Mouse (Mus musculus): ENCODE results near the gene Ccrl2. TPM values are rescaled to one million over a fixed set of nuclear protein-coding genes. Genes with fewer than 3 reads are reported as not detected.

Ccrl2 gene
- polyA plus RNA-seq, 1 experiment from 2014 or later = 1.3 TPM

DNA sequence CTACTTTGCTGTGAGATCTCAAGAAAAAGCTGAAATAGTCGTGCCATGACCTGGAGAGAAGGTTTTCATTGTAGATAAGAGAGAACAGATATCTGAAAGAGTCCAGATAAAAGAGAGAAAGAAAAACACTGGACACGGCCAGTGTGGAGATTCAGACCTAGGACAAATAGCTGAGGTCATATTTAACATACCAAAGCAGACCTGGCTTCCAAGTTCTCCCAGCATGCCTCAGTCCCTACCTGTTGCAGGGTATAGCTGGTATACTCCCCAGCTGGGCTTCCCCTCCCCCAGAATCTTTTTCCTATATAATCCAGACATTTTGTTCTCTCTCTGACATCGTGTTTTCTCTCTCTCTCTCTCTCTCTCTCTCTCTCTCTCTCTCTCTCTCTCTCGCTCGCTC lies 30.6 kb upstream of the Ccrl2 start:
- H3K9ac ChIP-seq (replicated peaks) = no peak overlapping the region
- no peak overlapping the region for H3K4me2 ChIP-seq
- ATAC-seq (ENCODE audit: low FRiP score) = no peak
- no peaks in the 10 kb centered on the region for H3K9me3 ChIP-seq (replicated peaks)
- no peaks in the 10 kb centered on the region for H3K36me3 ChIP-seq
- no peak overlapping the region for H3K27ac ChIP-seq (replicated peaks)
- H3K27me3 ChIP-seq (replicated peaks) = no peaks in the 10 kb centered on the region
- H3K4me3 ChIP-seq (replicated peaks) = no peak overlapping the region
- peaks cover 12% of the 10 kb centered on the region for H3K4me1 ChIP-seq
- WGBS = 22% methylated on average over 5 of the region's 5 CpGs

DNA sequence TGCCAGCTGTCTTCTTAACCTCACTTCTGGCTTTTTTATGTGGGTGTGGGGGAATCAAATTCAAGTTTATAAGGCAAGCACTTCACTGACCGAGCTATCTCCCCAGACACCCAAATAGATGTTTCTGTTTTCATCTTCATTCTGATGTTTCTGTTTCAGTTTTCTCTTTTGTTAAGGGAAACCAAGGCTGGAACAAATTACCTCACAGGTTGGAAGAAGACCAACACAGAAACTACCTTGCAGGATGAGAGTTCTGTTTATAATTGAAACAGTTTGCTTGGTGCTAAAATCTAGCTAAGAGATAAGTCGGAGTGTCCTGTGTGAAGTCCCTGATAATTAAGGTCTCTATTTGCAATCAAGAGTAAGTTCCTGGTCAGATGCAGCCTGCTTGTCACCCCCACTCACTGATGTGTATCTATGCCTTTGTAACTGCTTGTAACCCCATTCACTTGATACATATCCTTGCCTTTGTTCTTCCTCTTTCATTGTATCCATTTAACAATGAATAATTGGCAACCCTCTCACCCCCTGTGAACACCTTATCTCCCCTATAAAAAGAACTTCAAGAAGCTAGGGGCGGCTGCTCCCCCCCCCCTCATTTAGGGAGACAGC lies 29.8 kb upstream of the Ccrl2 start:
- Histone ChIP-seq H3K9me3 (replicated peaks) (no peaks in the 10 kb centered on the region), H3K9ac (replicated peaks) (no peak overlapping the region), H3K4me2 (no peak overlapping the region), H3K27me3 (replicated peaks) (no peaks in the 10 kb centered on the region), H3K36me3 (no peaks in the 10 kb centered on the region), H3K4me3 (replicated peaks) (no peak overlapping the region), H3K27ac (replicated peaks) (no peak overlapping the region), H3K4me1 (peaks cover 10% of the 10 kb centered on the region)
- 26% methylated on average over 3 of the region's 3 CpGs for WGBS
- no peak for ATAC-seq (ENCODE audit: low FRiP score)

DNA sequence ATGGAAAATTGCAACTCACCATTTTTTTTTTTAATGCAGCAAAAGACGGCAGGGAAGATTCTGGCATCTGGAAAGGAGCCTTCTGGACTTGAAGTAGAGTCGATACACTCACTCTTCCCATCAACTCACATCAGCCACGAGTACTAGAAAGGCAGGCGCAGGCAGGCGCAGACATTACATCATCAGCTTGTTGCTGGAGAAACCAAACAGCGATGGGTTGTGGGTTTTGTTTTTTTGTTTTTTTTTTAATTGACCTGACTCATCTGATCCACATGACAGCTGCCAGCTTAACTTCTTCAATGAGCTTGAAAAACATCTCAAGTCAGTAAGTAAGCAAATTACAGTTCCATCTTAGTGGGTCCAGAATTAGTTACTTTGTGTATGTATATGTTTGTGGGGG lies 28.8 kb upstream of the Ccrl2 start:
- no peak overlapping the region for H3K4me3 ChIP-seq (replicated peaks)
- no peak for ATAC-seq (ENCODE audit: low FRiP score)
- peaks cover 10% of the 10 kb centered on the region for H3K4me1 ChIP-seq
- no peaks in the 10 kb centered on the region for H3K27me3 ChIP-seq (replicated peaks)
- H3K27ac ChIP-seq (replicated peaks) = no peak overlapping the region
- 75% methylated on average over 6 of the region's 6 CpGs for WGBS
- no peak overlapping the region for H3K4me2 ChIP-seq
- H3K9me3 ChIP-seq (replicated peaks) = no peaks in the 10 kb centered on the region
- no peaks in the 10 kb centered on the region for H3K36me3 ChIP-seq
- no peak overlapping the region for H3K9ac ChIP-seq (replicated peaks)

DNA sequence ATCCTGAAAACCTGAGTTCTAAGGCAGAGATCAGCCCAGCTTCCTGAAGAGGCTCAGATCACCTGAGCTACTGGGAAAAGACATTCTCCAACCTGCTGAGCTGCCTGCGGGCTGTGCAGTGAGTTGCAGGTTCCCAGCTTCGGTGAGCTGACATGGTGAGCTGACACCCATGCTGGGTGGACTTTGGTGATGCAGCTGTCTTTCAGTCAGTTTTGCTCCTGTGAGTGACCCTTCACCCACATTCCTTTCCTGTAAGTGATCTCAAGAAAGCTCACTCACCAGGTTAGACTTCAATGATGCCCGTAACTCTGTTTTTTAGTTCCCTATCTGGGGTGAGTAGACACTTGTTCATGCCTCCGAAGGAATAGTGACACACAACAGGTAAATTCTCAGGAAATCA lies 28.0 kb upstream of the Ccrl2 start:
- WGBS = 74% methylated on average over 4 of the region's 4 CpGs
- no peak overlapping the region for H3K4me3 ChIP-seq (replicated peaks)
- H3K27ac ChIP-seq (replicated peaks) = no peak overlapping the region
- no peak overlapping the region for H3K9ac ChIP-seq (replicated peaks)
- no peak for ATAC-seq (ENCODE audit: low FRiP score)
- no peaks in the 10 kb centered on the region for H3K36me3 ChIP-seq
- H3K9me3 ChIP-seq (replicated peaks) = no peaks in the 10 kb centered on the region
- H3K4me1 ChIP-seq = peaks cover 10% of the 10 kb centered on the region
- no peak overlapping the region for H3K4me2 ChIP-seq
- no peaks in the 10 kb centered on the region for H3K27me3 ChIP-seq (replicated peaks)

DNA sequence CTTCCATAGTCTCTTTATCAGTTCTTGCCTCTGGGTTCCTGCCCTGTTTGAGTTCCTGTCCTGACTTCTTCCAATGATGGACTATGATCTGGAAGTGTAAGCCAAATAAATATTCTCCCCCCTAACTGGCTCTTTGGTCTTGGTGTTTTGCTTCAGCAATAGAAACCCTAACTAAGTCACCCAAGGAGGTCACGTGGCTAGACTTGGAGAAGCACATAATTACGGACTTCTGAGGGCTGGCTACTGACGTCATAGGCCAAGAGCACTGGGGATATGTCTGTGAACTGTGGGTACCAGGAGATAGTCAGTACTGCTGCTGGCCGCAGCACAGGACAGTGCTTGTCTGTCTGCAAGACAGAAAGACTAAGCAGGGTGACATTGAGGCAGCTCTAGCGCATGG lies 24.4 kb upstream of the Ccrl2 start:
- ATAC-seq (ENCODE audit: low FRiP score) = no peak
- Histone ChIP-seq H3K4me3 (replicated peaks) (no peak overlapping the region), H3K36me3 (no peaks in the 10 kb centered on the region), H3K4me2 (no peak overlapping the region), H3K4me1 (no peaks in the 10 kb centered on the region), H3K9ac (replicated peaks) (no peak overlapping the region), H3K9me3 (replicated peaks) (no peaks in the 10 kb centered on the region), H3K27me3 (replicated peaks) (no peaks in the 10 kb centered on the region), H3K27ac (replicated peaks) (no peak overlapping the region)
- 96% methylated on average over 5 of the region's 5 CpGs for WGBS

DNA sequence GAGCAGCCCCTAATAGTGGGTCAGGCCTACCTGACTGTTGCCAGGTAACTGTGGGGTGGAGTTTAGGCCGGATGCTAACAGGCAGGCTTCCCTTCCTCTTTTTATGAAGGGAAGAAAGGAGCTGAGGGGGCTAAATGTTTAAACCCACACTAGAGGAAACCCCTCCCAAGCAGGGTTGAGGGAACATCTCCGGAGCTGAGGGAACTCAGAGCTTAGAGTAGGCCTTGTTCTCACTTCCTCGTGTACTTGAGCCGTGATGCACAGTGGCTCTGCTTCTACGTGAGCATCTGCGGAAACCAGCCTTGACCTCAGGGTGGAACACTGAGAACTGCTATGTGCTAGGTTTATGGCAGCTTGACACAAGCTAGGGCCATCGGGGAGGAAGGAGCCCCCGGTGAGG lies 23.5 kb upstream of the Ccrl2 start:
- Histone ChIP-seq H3K36me3 (no peaks in the 10 kb centered on the region), H3K4me3 (replicated peaks) (no peak overlapping the region), H3K4me1 (no peaks in the 10 kb centered on the region), H3K27ac (replicated peaks) (no peak overlapping the region), H3K27me3 (replicated peaks) (no peaks in the 10 kb centered on the region), H3K4me2 (no peak overlapping the region), H3K9me3 (replicated peaks) (no peaks in the 10 kb centered on the region), H3K9ac (replicated peaks) (no peak overlapping the region)
- no peak for ATAC-seq (ENCODE audit: low FRiP score)
- 89% methylated on average over 8 of the region's 8 CpGs for WGBS

DNA sequence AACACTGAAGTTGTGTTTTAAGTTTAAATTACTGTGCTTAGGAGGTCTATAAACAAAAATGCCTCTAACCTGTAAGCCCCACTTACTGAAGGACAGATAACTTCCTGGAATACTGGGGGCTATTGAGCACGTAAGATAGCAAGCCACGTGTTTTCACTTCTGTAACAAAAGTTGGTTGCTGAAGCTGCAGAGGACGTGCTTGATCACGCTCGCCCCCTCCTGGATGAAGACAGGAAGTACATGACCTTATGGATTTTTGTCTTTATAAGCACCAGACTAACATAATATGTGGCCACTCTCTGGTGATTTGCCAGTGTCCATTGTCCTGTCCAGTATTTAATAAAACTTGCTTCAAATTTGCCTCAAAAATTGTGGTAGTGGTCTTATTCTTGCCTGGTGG lies 20.4 kb upstream of the Ccrl2 start:
- H3K4me2 ChIP-seq = no peak overlapping the region
- no peaks in the 10 kb centered on the region for H3K4me1 ChIP-seq
- no peaks in the 10 kb centered on the region for H3K36me3 ChIP-seq
- no peak overlapping the region for H3K9ac ChIP-seq (replicated peaks)
- no peak for ATAC-seq (ENCODE audit: low FRiP score)
- 68% methylated on average over 5 of the region's 5 CpGs for WGBS
- no peak overlapping the region for H3K27ac ChIP-seq (replicated peaks)
- H3K27me3 ChIP-seq (replicated peaks) = no peaks in the 10 kb centered on the region
- no peak overlapping the region for H3K4me3 ChIP-seq (replicated peaks)
- H3K9me3 ChIP-seq (replicated peaks) = peaks cover 9% of the 10 kb centered on the region

DNA sequence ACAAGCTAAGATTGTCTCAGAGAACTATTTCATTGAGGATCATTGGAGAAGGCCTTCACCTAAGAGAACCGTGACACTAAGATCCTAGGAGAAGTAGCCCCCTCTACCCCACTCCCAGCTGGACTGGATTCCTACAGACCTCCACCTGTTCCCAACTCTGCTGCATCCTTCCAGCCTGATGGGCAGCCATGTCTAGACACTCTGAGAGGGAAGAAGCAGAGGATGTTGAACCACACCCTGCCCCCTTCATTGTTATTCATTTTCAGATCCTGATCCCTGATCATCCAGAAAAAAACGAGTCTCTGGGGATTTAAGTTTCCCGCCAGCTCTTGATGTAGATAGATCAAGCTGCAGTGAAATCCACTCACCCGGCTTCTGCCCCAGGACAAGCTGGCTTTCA lies 15.7 kb upstream of the Ccrl2 start:
- Histone ChIP-seq H3K4me1 (no peaks in the 10 kb centered on the region), H3K9me3 (replicated peaks) (peaks cover 9% of the 10 kb centered on the region), H3K27ac (replicated peaks) (no peak overlapping the region), H3K36me3 (no peaks in the 10 kb centered on the region), H3K27me3 (replicated peaks) (no peaks in the 10 kb centered on the region), H3K4me3 (replicated peaks) (no peak overlapping the region), H3K4me2 (no peak overlapping the region), H3K9ac (replicated peaks) (no peak overlapping the region)
- 72% methylated on average over 4 of the region's 4 CpGs for WGBS
- no peak for ATAC-seq (ENCODE audit: low FRiP score)

DNA sequence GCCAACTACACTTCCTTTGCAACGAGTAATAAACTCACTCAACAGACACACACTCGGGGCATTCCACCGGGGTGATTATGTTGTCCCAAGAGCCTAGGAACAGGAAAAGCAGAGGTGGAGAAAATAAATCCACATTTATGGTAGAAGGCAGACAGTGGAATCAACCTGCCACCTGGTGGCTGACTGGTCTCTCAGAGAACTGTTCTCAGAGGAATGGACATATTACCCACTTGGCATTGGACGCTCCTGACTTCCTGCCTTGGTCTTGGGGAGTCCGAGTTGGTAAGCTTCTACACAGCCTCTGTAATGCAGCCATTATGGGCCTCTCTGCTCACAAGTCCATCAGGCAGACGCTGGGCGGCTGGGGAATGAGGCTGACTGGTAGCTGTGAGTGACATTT lies 14.9 kb upstream of the Ccrl2 start:
- H3K9me3 ChIP-seq (replicated peaks) = peaks cover 9% of the 10 kb centered on the region
- no peak overlapping the region for H3K4me3 ChIP-seq (replicated peaks)
- H3K27ac ChIP-seq (replicated peaks) = no peak overlapping the region
- no peak overlapping the region for H3K9ac ChIP-seq (replicated peaks)
- WGBS = 59% methylated on average over 7 of the region's 7 CpGs
- no peaks in the 10 kb centered on the region for H3K4me1 ChIP-seq
- H3K27me3 ChIP-seq (replicated peaks) = no peaks in the 10 kb centered on the region
- ATAC-seq (ENCODE audit: low FRiP score) = no peak
- H3K4me2 ChIP-seq = no peak overlapping the region
- no peaks in the 10 kb centered on the region for H3K36me3 ChIP-seq

DNA sequence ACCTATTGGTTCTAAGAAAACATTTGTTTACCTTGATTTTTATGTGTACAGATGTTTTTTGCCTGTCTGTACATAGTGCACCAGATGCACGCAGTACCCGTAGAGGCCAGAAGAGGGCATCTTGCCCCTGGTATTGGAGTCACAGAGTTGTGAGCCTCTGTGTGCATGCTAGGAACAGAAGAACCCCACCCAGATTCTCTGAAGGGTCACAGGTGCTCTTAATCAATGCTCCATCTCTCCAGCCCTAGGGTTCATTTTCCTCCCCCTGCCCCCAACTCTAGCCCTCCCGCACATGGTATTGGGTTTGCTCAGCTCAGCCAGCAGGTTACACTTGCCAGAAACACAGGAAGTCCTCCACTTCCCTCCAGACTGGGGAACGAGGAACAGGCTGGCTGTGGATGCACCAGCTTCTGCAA lies 13.2 kb upstream of the Ccrl2 start:
- H3K4me3 ChIP-seq (replicated peaks) = no peak overlapping the region
- no peaks in the 10 kb centered on the region for H3K4me1 ChIP-seq
- no peak overlapping the region for H3K9ac ChIP-seq (replicated peaks)
- peaks cover 9% of the 10 kb centered on the region for H3K9me3 ChIP-seq (replicated peaks)
- WGBS = 44% methylated on average over 4 of the region's 4 CpGs
- no peak overlapping the region for H3K27ac ChIP-seq (replicated peaks)
- no peak overlapping the region for H3K4me2 ChIP-seq
- no peak for ATAC-seq (ENCODE audit: low FRiP score)
- no peaks in the 10 kb centered on the region for H3K27me3 ChIP-seq (replicated peaks)
- H3K36me3 ChIP-seq = no peaks in the 10 kb centered on the region

DNA sequence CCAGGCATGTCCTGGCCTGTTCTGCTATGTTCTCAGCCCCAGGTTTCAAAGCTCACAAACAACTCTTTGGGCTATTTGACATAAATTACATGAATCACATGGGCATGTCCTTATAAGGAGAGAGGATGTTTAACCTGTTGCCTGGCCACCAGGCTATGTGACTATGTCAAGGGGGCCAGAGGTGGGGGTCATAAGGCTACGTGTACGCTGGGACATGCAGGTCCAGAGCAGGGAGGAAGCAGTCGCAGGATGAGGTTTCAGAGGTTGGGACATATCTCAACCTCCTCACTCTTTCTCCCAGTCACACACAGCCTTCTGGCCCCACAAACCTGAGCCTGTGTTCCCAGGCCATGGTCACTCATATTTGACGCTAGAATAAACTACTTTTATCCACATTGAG lies 9.7 kb upstream of the Ccrl2 start:
- WGBS = 88% methylated on average over 4 of the region's 4 CpGs
- Histone ChIP-seq H3K27ac (replicated peaks) (no peak overlapping the region), H3K36me3 (no peaks in the 10 kb centered on the region), H3K4me3 (replicated peaks) (no peak overlapping the region), H3K4me2 (no peak overlapping the region), H3K9me3 (replicated peaks) (no peaks in the 10 kb centered on the region), H3K27me3 (replicated peaks) (no peaks in the 10 kb centered on the region), H3K4me1 (no peaks in the 10 kb centered on the region), H3K9ac (replicated peaks) (no peak overlapping the region)
- no peak for ATAC-seq (ENCODE audit: low FRiP score)

DNA sequence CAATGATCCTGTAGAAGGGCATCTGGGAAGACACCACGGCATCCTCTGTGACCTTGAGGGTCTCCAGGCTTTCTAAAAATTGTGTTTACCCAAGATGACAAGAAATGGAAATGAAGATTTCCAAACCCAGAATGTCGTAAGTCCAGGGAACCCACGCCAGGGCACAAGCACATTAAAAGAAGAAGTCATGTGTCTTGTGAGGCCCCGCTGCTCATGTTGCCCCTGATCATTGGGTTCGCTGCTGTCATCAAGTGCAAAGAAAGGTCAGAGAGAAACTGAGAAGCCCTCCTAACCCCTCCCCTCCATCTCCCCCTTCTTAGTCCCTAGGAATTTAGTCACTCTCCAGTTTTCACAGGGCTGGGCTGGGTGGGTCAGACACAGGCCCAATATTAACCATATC lies 5.5 kb upstream of the Ccrl2 start:
- Histone ChIP-seq H3K4me2 (no peak overlapping the region), H3K27me3 (replicated peaks) (no peaks in the 10 kb centered on the region), H3K36me3 (no peaks in the 10 kb centered on the region), H3K4me1 (no peaks in the 10 kb centered on the region), H3K27ac (replicated peaks) (no peak overlapping the region), H3K9ac (replicated peaks) (no peak overlapping the region), H3K9me3 (replicated peaks) (no peaks in the 10 kb centered on the region), H3K4me3 (replicated peaks) (no peak overlapping the region)
- WGBS = 78% methylated on average over 5 of the region's 5 CpGs
- ATAC-seq (ENCODE audit: low FRiP score) = no peak
